Mouse (Mus musculus): ENCODE measurements around the gene Kcnc3.

DNA sequence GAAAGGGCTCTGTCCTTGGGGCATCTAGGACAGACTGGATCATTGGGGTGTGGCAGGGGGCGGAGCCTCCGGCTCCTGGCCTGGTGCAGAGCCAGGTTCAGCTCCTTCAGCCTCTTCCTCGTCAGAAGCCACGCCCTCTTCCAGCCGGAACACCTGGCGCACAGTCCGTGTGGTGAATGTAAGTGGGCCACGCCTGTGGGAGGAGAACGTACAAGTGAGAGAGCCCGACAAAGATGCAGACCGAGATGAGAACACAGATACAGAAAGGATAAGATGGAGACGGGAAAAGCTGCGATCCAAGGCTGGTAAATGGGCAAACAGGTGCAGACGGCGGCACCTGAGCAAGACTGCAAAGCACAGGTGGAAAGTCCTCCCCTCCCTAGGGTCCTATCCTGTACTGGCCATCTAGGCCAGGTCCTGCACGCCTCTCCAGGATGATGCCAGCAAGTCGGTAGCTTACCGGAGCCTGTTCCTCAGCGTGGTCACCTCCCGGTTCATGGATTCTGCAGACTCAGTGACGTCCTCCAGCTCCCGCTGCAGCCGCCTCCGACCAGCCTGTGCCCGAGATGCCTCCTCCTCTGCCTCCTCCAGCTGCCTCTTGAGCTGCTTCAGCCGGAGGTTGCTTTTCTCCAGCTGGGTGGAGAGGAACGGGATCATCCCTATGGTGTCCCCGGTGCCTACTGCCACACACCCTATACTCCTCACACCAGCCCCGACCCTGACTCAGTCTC is 15.9 kb downstream of the Kcnc3 start:
- TF ChIP-seq CTCF (IDR thresholded peaks at IDR 0.05; ENCODE audit: low read depth, low read length) (no peak), POLR2A (IDR thresholded peaks at IDR 0.05; ENCODE audit: extremely low read depth, insufficient read depth, low read length) (no peak)
